Comparison of ENCODE assay signal across 13 mouse cellular contexts in the genomic region with DNA sequence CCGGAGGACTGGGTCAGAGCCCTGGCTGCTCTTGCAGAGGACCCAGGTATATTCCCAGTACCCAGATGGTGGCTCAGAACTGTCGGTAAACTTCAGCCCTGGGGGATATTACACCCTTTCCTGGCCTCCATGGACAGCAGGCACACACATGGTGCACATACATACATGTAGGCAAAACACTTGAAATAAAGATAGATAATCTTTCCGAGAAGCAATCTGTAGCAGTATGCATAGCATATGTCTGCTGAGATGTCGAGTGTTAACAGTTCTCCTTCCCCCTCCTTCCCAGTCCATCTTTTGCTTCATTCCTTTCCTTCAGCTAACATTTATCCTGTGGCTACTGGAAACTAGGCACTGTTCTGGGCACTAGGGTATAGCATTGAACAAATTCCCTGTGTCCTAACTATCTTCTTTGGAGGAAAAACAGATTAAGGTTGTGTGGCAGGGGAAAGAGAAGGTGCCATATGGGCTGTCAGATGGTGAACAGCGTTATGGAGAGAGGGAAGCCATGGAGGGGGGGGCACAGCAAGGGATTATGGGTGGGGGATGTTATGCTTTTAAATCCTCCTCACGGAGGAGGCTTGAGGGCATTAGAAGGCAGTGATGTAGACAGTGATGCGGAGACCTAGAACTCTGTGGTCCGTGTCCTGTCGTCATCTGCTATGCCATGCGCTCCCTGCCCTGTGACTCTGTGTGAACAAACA. TPM values are rescaled to one million over a fixed set of nuclear protein-coding genes. Genes with fewer than 3 reads are reported as not detected.
DNase-seq lines count a peak whose midpoint lies in the region; ATAC-seq lines count a peak whose summit lies in the region.
"Had no signal": no experiment of that assay in that cellular context is flagged by ENCODE, and none has a peak within 500 bp of the region (broad histone marks: within the 10 kb centered on the region; RNA-seq: fewer than 3 reads in every experiment).

No protein-coding gene starts in this region.

- DNase-seq in left cerebral cortex, adult 18-20 months (ENCODE audit: low spot score in 2 of 2): peak; percentile 38 to 52
- DNase-seq in left cerebral cortex, adult 9 months (ENCODE audit: low spot score in 2 of 2): no peak
- DNase-seq in cerebellum, adult 9-10 months: peak; percentile 92
- no peak for DNase-seq in adrenal gland, postnatal 14 days
- DNase-seq in urinary bladder, adult 18-20 months (ENCODE audit: low spot score in 2 of 2): no peak
- DNase-seq in heart, adult 18-20 months: no peak
- DNase-seq: lung, postnatal 14 days had no signal

- H3K27me3 ChIP-seq in hindbrain, embryonic 15.5 days: no peaks in the 10 kb centered on the region
- no peaks in the 10 kb centered on the region for H3K27me3 ChIP-seq in neural tube, embryonic 14.5 days (ENCODE audit: control insufficient read depth, insufficient read depth, low read length)
- H3K27me3 ChIP-seq: heart, embryonic 15.5 days; limb, embryonic 13.5 days had no signal

- H3K4me1 ChIP-seq in hindbrain, embryonic 15.5 days (replicated peaks): peaks cover 14% of the 10 kb centered on the region
- peaks cover 7% of the 10 kb centered on the region for H3K4me1 ChIP-seq in neural tube, embryonic 14.5 days (ENCODE audit: control insufficient read depth, insufficient read depth, low read length)
- H3K4me1 ChIP-seq: heart, embryonic 15.5 days had no signal

- H3K4me3 ChIP-seq in hindbrain, embryonic 15.5 days: no peak overlapping the region
- no peak overlapping the region for H3K4me3 ChIP-seq in neural tube, embryonic 14.5 days (ENCODE audit: low read depth, low read length)
- H3K4me3 ChIP-seq: heart, embryonic 15.5 days; limb, embryonic 13.5 days had no signal

- ATAC-seq in hindbrain, embryonic 15.5 days (ENCODE audit: low FRiP score, low read depth): peak; percentile 71
- peak; percentile 83 for ATAC-seq in neural tube, embryonic 14.5 days (ENCODE audit: low read depth)
- ATAC-seq: CD4-positive, CD25-positive, alpha-beta regulatory T cell, adult 4 months had no signal

- WGBS in hindbrain, embryonic 15.5 days: 41% methylated on average over 10 of the region's 10 CpGs
- 51% methylated on average over 10 of the region's 10 CpGs for WGBS in neural tube, embryonic 14.5 days

- no peak overlapping the region for H3K4me2 ChIP-seq in hindbrain, embryonic 15.5 days
- no peak overlapping the region for H3K4me2 ChIP-seq in neural tube, embryonic 14.5 days (ENCODE audit: low read depth, low read length)
- H3K4me2 ChIP-seq: heart, embryonic 15.5 days; limb, embryonic 13.5 days had no signal

- H3K9ac ChIP-seq in hindbrain, embryonic 15.5 days: no peak overlapping the region
- 0 out of 2 replicates have a peak overlapping the region, but pooled peaks have one; percentile 7 for H3K9ac ChIP-seq in neural tube, embryonic 14.5 days (replicated peaks; ENCODE audit: low read depth, low read length)
- H3K9ac ChIP-seq: heart, embryonic 15.5 days; limb, embryonic 13.5 days had no signal

- H3K27ac ChIP-seq in hindbrain, embryonic 15.5 days (replicated peaks): peak overlapping the region; percentile 69
- peak overlapping the region; percentile 69 for H3K27ac ChIP-seq in neural tube, embryonic 14.5 days (ENCODE audit: low read depth, low read length)
- H3K27ac ChIP-seq: heart, embryonic 15.5 days; limb, embryonic 13.5 days had no signal

- H3K9me3 ChIP-seq in hindbrain, embryonic 15.5 days: no peaks in the 10 kb centered on the region
- H3K9me3 ChIP-seq in neural tube, embryonic 14.5 days (ENCODE audit: control insufficient read depth, low read length): no peaks in the 10 kb centered on the region
- H3K9me3 ChIP-seq: heart, embryonic 15.5 days; limb, embryonic 13.5 days had no signal

- H3K36me3 ChIP-seq in hindbrain, embryonic 15.5 days: no peaks in the 10 kb centered on the region
- H3K36me3 ChIP-seq in neural tube, embryonic 14.5 days (ENCODE audit: control insufficient read depth, insufficient read depth, low read length): no peaks in the 10 kb centered on the region
- H3K36me3 ChIP-seq: heart, embryonic 15.5 days; limb, embryonic 13.5 days had no signal

RNA-seq across cellular contexts. Expression of gene Neurl1a, which starts 33.1 kb away (rescaled TPM):
- 100 to 1,000 TPM; 183 to 194 TPM for total RNA-seq in left cerebral cortex, adult 18-20 months (2021)
- 17.6 and 17.9 TPM in 2 replicates for polyA plus RNA-seq in hindbrain, embryonic 15.5 days (2015; fragmentation: Nextera tagmentation; extraction: Ambion mirVana)
- 12.1 and 14.4 TPM in 2 replicates for polyA plus RNA-seq in neural tube, embryonic 14.5 days (2014; fragmentation: Nextera tagmentation; extraction: Ambion mirVana)
- total RNA-seq in adrenal gland, postnatal 14 days (2021): 15.3 and 16.0 TPM in 2 replicates
- total RNA-seq in heart, adult 18-20 months (2021): 1 to 10 TPM; 1.9 TPM

RNA-seq across cellular contexts. Expression of gene Calhm3, which starts 54.2 kb away (rescaled TPM):
- total RNA-seq in left cerebral cortex, adult 18-20 months (2021): not detected
- polyA plus RNA-seq in hindbrain, embryonic 15.5 days (2015; fragmentation: Nextera tagmentation; extraction: Ambion mirVana): not detected in 2 replicates
- 0.33 TPM in 1 of 2 replicates, not detected in the other for polyA plus RNA-seq in neural tube, embryonic 14.5 days (2014; fragmentation: Nextera tagmentation; extraction: Ambion mirVana)
- not detected in 2 replicates for total RNA-seq in adrenal gland, postnatal 14 days (2021)
- total RNA-seq in heart, adult 18-20 months (2021): not detected
- polyA plus RNA-seq: CD4-positive, CD25-positive, alpha-beta regulatory T cell, adult 4 months; heart, embryonic 15.5 days; kidney, embryonic 14.5 days; limb, embryonic 13.5 days had no signal

Comparison
In these comparisons a context has a peak if more than half of its experiments do, and no peak if none do; other contexts are left out.
1. DNase-seq: peak in left cerebral cortex, adult 18-20 months (2 of 2) and cerebellum, adult 9-10 months (single experiment); none in left cerebral cortex, adult 9 months (0 of 2), adrenal gland, postnatal 14 days (single experiment), urinary bladder, adult 18-20 months (0 of 2) and heart, adult 18-20 months (0 of 2).
2. RNA of gene Neurl1a, which starts 33.1 kb away (total RNA-seq): 183 to 194 TPM in left cerebral cortex, adult 18-20 months; 15.3 to 16.0 TPM in adrenal gland, postnatal 14 days and 1.9 TPM in heart, adult 18-20 months; every median in the first group is over 10 times any median in the second.